Mouse (Mus musculus): ENCODE measurements around the gene Cldn7.
"Not testable (repeated sequence)": the region's sequence is repeated elsewhere in the genome, so short reads cannot be mapped to it uniquely, and the experiment has no call there.

Cldn7 gene

GRCm38 (mm10) chr11:69994401-69995090, 30.0 kb downstream of the Cldn7 start:
- peak; percentile 65 for DNase-seq

GRCm38 (mm10) chr11:69995391-69995960, 30.9 kb downstream of the Cldn7 start, which contains the start of gene Phf23:
TSS of gene Phf23 (plus strand) at chr11:69995777.
- DNase-seq: peak; percentile 99

DNA sequence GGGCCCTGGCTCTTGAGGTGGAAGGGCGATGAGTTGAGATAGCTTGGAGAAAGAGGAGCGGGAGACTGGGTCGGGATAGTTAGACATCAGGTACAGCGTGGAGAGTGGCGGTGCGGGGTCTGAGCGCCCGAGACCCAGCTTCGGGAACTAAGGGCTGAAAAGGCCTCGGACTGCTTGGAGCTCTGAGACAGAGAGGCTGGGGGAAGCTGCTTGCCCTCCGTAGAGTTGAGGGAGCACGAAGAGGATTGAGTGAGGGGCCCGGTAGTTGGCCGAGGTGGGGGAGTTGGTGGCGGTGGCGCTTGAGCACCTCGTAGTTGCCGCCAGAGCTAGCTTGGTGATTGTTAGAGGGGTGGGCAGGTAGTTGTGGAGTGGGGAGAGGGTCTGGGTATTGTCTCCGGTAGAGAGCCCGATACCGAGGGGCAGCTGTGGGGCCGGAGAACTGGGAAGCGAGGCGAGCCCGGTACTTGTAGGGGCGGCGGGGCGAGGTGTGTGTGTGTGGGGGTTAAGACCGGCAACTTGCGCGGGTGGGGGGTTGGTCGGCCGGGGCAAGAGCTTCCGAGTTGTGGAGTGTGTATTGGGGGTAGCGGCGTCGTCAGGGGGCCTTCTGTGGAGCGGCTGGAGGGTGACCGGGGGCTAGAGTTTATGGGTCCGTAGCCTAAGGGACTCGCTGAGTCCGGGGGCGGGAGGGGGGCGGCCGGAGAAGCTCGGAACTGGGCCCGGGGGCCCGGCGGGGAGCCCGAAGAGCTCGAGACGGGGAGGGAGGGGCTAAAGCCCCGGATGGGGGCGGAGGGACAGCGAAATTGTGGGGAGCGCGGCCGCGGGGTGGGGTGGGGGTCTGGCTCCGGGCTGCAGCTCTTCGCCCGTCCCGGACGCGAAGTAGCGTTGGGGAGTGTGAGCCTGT, 31.8 kb downstream of the Cldn7 start:
- peak; percentile 76 for DNase-seq

- DNase-seq: peak; percentile 84
Observed at GRCm38 (mm10) chr11:69997070-69997509, 32.5 kb downstream of the Cldn7 start.

DNA sequence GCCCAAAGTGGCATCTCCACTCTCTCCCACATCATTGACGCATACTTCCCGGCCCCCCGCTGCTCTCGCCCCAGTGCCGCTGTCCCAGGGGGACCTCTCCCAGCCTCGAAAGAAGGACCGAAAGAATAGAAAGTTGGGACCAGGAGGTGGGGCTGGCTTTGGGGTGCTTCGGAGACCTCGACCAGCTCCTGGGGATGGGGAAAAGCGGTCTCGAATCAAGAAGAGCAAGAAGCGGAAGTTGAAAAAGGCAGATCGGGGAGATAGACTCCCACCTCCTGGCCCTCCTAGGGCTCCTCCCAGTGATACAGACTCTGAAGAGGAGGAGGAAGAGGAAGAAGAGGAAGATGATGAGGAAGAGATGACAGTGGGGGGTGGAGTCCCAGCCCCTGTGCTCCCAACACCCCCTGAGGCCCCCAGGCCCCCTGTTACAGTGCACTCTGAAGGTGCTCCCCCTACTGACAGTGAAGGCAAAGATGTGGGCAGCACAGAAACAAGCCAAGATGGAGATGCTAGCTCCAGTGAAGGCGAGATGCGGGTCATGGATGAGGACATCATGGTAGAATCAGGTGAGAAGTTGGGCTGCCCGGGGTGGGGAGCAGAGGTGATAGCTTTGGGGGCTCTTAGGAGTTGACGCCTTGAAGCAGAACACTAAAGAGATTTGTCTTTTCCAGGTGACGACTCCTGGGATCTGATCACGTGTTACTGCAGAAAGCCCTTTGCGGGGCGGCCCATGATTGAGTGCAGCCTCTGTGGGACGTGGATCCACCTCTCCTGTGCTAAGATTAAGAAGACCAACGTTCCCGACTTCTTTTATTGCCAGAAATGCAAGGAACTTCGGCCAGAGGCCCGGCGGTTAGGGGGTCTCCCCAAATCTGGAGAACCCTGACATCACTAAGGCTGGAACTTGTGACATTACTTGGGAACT, 34.2 kb downstream of the Cldn7 start:
- peak; percentile 77 for DNase-seq

GRCm38 (mm10) chr11:69999666-70000065, 35.1 kb downstream of the Cldn7 start:
- no peak for DNase-seq

DNA sequence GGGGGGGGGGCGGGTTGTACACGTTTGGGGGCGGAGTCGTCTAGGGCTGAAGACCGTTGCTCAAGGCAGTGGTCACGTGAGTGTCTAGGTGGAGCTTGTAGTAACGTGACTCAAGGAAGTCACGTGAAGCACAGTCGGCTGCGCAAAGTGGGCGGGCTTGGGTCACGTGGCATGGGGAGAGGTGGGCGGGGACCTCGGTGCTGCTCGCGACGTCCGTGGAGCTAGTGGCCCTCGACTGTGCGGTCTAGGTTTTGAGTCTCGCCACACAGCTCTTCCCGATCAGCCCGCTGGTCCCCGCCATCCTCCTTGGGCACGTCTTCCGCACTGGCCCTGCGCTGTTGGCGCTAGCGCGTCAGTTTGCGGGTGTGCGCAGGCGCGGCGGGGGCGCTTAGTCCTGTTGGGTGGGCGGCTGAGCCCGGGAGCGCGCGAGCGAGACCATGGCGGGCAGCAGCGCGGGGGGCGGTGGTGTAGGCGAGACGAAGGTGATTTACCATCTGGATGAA, 35.9 kb downstream of the Cldn7 start, which contains the start of gene Dvl2:
Dvl2 (plus strand) TSS at position 200 of the 503 bp plus-strand sequence.
- DNase-seq: peak; percentile 93

GRCm38 (mm10) chr11:70001159-70001558, 36.6 kb downstream of the Cldn7 start:
- DNase-seq: no peak

DNA sequence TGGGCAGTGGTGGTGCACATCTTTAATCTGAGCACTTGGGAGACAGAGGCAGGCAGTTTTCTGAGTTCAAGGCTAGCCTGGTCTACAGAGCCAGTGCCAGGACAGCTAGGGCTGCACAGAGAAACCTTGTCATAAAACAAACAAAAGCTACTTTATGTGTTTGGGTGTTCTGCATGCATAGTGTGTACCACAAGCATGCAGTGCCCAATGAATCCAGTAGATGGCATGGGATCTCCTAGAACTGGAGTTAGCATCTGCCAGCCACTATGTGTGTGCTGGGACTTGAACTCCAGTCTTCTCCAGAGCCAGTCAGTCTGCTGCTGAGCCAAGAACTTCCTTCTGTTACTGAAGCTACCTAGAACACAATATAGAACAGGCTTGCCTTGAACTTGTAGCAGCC, 37.3 kb downstream of the Cldn7 start:
- no peak for DNase-seq

GRCm38 (mm10) chr11:70002471-70002870, 37.9 kb downstream of the Cldn7 start:
- DNase-seq: no peak

DNA sequence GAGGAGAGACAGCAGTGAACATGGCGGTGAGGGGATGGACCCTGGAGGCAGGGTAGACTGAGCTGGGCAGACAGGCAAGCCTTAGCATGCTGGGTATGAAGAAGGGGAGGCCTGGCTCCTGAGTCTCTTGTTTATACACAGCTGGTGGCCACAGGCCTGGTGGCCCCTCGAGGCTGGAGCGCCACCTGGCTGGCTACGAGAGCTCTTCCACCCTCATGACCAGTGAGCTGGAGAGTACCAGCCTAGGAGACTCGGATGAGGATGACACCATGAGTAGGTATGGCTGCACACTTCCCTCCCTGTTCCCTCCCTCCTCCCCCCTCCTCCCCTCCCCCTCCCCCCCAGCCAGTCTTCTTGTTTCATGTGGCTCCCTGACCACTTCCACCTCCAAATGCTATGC, 40.9 kb downstream of the Cldn7 start:
- DNase-seq: no peak

DNA sequence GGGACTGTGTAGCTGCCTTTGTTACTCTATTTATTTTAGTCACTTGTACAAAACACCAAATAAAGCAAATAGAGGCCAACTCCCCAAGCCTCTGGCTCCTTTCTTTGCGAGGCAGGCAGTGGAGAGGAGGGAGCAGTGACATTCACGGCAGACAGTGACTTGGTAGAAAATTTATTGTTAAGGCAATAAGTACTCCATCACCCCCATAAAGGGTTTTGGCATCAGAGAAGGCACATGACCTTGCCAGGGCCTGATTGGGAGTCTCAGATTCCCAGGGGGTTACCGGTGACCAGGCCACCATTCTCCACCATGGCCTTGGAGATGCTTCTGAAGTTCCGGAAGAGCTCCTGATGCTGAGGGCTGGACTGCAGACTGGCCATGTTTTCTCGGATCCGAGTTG, 45.5 kb downstream of the Cldn7 start:
- no peak for DNase-seq

GRCm38 (mm10) chr11:70010548-70010947, 46.0 kb downstream of the Cldn7 start:
- DNase-seq: no peak

GRCm38 (mm10) chr11:70010961-70011360, 46.4 kb downstream of the Cldn7 start:
- DNase-seq: no peak

GRCm38 (mm10) chr11:70012931-70013330, 48.4 kb downstream of the Cldn7 start:
- DNase-seq: no peak

DNA sequence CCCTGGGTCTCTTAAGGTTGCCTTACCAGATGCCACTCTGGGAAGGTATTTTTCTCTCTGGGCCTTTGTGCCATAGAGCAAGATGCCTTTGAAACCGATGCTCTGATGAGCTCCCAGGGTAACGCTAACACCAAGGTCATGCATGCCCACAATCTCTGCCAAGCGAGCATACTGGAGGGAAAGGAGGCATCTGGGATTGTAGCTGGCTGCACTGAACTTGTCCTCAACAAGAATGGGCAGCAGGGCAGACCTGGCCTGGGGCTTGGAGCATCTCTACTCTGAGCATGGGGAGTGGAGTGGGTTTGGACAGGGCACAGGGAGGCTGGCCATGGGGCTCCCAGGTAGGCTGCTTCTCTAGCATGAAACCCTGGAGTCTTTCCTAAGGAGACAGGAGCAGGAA, 48.8 kb downstream of the Cldn7 start:
- DNase-seq: no peak

GRCm38 (mm10) chr11:70014051-70014450, 49.5 kb downstream of the Cldn7 start:
- no peak for DNase-seq

DNA sequence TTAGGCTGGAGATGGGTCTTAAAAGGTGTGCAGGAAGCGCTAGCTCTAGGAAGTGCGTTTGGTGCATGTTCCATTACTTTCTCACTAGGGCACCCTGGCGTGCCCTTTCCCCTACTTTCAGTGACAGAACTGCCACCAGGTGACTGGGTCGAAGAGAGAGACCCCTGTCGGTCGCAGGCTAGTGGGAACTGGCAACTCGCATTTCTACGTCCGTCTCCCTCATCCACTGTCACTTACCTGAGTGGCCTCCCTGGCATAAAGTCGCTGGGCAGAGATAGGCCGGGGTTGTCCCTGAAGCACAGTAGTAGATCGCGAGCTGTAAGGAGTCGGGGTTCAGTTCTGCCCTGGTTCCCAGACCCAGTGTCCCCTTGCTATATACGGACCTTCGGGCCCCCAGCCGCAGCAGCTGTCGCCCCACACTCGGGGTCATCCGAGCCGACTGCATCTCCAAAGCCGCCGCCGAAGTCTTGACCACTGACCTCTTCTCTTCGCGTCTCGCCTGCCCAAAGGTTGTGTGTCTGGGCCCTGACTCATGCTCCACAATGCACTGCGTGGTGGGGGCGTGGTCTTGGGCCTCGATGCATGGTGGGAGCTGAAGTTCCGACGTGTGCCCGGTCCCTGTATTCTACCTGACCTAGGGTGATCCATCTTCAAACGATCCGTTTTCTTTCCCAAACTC, 50.4 kb downstream of the Cldn7 start, which contains the start of gene Acadvl:
Acadvl (minus strand) TSS at position 532 of the 679 bp plus-strand sequence.
- peak; percentile 92 for DNase-seq

GRCm38 (mm10) chr11:70015677-70016076, 51.1 kb downstream of the Cldn7 start:
- no peak for DNase-seq

DNA sequence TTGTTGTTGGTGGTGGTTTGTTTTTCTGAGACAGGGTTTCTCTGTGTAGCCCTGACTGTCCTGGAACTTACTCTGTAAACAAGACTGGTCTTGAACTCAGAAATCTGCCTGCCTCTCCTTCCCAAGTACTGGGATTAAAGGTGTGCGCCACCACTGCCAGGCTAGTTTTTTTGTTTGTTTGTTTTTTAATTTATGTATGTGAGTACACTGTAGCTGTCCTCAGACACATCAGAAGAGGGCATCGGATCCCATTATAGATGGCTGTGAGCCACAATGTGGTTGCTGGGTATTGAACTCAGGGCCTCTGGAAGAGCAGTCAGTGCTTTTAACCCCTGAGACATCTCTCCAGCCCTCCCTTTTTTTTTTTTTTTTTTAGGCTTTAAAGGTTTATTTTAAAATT, 51.6 kb downstream of the Cldn7 start:
- DNase-seq: not testable (repeated sequence)

GRCm38 (mm10) chr11:70016669-70017068, 52.1 kb downstream of the Cldn7 start, which contains the start of gene Dlg4:
TSS of gene Dlg4 (plus strand) at chr11:70016942.
- DNase-seq: no peak

All from cerebellum, adult 9-11 months (tissue).